Mouse (Mus musculus) adipocyte (in vitro differentiated cells): ENCODE results near the gene Slc16a11.
"Not testable (repeated sequence)": the region's sequence is repeated elsewhere in the genome, so short reads cannot be mapped to it uniquely, and the experiment has no call there.

Source experiments
- DNase-seq: peaks from one replicate; pipeline ENCODE4 v3.0.0-alpha.2; 2016; ENCODE audit warnings: low spot score

The Slc16a11 gene

DNA sequence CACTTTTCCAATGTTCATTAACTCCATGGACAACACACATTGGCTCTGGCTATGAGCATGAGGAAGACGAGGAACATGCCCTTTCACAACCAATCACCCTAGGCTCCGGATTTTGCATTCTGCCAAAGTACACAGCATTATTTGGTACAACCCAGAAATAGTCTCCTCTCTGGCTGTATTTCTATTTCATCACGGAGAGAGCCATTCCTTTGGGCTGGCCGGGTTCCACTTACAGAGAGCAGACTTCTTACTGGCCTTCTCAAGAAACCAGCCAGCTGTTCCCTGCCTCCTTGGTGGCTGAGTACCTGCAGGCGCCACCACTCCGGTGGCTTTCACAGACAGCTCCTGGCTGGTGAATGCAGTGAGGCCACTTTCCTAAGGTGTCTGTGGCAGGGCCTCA lies at the start of gene Slc16a11:
TSS of gene Slc16a11 (plus strand) at position 330 of the 400 bp plus-strand sequence.
- DNase-seq, result peak; percentile 92

GRCm38 (mm10) chr11:70165972-70166921 lies 46.3 kb upstream of the Slc16a11 start:
- peak; percentile 96 for DNase-seq

DNA sequence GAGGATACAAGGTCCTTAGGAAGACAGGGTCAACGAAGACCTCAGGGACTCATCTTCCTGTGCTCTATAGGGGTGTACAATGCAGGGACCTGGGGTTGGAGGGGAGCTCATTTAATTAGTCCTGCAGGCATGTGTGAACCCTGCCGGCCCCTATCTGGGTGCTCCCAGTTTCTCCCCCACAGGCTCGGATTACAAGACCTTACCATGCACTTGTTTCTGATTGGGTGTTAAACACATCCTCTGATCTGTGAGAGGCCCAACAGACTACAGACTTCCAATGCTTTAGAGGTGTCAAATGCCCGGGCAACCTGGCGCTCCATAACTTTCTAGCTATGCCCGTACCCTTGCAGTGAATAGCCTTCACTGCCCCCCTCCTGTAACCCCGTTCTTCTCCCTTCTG lies 44.4 kb upstream of the Slc16a11 start:
- no peak for DNase-seq

DNA sequence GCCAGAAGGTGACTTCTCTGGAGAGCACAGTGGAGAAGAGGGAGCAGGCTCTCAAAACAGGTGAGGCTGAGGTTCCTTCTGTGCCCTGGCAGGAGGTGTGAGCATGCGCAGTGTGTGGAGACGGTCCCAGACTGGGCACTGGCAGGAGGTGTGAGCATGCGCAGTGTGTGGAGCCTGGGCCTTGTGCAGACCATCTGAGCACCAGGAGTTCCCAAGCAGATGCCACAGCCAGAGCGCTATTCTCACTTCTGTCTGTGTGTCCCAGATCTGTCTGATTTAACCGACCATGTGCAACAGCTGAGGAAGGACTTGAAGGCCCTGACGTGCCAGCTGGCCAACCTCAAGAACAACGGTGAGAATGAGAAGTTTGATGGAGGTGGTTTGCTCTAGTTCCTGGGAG lies 43.1 kb upstream of the Slc16a11 start:
- DNase-seq, result not testable (repeated sequence)

- no peak for DNase-seq
Observed at GRCm38 (mm10) chr11:70170291-70170690, 42.3 kb upstream of the Slc16a11 start.

DNA sequence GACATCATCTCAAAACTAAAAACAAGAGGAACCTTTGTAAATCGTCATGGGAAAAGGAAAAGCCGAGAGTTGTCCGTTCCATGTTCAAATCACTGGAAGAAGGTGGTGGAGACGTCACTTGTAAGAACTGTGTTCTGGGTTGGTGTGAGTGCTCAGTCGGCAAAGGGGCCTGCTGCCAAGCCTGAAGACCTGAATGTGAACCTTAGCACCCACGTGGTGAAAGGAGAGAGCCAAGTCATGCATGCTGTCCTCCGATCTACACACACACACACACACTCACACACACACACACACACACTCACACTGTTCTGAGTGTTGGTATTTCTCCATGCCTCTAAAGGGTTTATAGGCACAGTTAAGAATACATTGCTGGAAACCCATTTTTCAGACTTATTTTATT lies 41.4 kb upstream of the Slc16a11 start:
- DNase-seq, result peak; percentile 69

DNA sequence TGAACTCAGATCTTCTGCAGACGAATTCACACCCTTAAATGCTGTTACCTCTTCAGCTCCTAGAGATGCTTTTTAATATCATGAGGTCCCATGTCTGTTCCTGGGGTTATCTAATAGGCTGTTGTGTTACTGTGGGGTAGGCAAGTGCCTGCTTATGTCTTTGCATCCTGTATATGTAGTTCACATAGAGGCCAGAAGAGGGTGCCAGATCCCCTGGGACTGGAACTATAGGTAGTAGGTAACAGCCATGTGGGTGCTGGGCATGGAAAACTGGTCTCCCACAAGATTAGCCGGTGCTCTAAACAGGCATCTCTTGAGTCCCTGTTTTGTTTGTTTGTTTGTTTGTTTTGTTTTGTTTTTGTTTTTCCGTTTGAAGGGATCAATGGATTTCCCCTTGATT lies 40.7 kb upstream of the Slc16a11 start:
- DNase-seq, result peak; percentile 64

DNA sequence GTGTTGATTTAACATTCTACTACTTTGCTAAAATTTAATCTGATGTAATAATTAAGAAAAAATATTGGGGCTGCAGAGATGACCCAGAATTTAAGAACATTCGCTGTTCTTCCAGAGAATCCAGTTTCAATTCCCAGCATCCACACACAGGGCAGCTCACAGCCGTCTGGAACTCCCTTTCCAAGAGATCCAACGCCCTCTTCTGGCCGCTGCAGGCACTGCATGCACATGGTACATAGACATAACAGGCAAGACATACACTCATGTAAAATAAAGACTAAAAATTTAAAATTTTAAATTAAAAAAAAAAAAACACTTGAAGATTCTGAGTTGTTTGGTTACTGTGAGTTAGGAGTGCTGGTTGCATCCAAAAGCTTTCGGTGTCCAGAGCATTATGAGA lies 40.3 kb upstream of the Slc16a11 start:
- no peak for DNase-seq

DNA sequence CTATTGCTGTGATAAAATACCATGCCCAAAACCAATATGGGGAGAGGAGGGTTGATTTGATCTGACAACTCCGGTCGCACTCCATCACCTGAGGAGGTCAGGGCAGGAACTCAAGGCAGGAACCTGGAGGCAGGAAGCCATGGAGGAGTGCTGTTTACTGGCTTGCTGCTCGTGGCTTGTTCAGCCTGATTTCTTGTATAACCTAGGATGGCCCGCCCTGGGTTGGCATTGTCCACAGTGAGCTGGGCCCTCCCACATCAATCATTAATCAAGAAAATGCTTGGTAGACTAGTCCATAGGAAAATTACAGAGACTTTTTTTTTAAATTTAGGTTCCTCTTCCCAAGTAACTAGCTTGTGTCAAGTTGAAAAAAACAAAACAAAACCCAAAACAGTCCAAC lies 38.1 kb upstream of the Slc16a11 start:
- no peak for DNase-seq

GRCm38 (mm10) chr11:70177647-70178046 lies 34.9 kb upstream of the Slc16a11 start:
- no peak for DNase-seq

- DNase-seq, result no peak
Observed at GRCm38 (mm10) chr11:70178311-70178710, 34.2 kb upstream of the Slc16a11 start.

DNA sequence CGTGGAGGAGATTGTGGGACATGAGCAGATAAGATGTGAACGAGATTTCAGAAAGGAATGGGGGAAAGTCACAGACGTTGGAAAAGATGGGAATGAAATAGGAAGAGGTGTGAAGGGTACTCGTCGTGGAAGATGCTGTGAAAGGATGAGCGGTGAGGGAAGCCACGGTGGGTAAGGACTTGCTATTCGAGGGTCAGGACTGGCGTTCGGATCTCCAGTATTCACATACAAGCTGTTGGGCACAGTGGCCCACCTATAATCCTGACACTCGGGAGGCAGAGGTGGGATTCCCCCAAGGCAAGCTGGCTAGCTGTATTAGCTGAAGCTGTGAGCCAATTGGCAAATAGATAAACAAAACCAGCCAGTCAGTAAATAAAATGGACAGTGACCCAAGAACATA lies 33.8 kb upstream of the Slc16a11 start:
- DNase-seq, result no peak

DNA sequence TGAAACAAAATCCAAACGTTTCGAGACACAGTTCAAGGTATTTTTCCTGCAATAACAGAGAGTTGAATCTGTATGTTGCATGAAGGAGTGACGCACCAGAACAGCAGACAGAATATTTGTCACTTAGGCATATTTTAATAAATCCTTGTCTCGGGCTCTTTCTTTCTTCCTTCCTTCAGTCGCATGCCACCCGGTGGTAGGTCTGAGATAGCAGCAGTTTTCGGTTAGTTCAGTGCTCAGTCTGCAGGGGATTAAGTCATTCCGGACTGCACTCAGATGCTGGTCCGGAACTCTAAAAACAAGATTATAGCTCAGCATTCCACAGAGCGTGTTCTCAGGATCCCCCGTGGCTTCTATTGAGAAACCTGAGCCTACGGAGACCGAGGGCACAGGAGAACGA lies 33.2 kb upstream of the Slc16a11 start:
- peak; percentile 74 for DNase-seq

DNA sequence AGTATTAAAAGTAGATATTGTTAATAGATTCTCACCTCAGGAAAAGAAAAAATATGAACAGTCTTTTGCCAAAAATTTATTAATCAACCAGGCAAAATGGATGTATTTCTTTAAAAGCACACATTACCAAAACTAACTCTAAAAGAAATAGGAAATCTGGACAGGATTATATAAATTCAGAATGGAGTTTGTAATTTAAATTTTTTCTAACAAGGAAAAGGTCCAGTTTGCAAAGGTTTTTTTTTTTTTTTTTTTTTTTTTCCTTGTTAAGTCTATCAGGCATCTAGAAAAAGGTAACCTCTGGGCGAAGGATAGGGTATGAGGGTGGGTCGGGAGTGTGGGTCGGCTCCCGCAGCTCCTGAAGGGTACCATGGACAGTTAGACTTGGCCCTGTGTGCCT lies 32.1 kb upstream of the Slc16a11 start:
- DNase-seq, result no peak

- DNase-seq, result peak; percentile 63
Observed at GRCm38 (mm10) chr11:70185120-70185519, 27.4 kb upstream of the Slc16a11 start.

GRCm38 (mm10) chr11:70189319-70190134 lies 23.0 kb upstream of the Slc16a11 start:
- peak; percentile 85 for DNase-seq

DNA sequence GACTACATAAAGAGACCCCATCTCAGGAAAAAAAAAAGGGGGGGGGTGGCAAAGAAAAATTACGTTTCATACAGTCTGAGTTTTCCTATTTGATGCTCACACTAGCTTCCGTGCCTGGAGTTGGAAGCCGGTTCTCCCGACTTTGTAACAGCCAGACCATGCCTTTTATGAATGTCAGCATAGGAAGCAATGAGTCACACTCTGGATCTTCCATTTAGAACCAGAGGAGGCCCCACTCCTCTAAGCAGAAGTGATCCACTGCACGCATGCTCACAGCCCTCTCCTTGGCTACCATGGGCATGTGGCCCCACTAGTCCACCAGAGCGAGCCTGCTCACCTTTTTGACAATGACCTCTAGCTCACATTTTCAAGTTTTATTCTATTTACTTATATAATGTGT lies 21.4 kb upstream of the Slc16a11 start:
- no peak for DNase-seq

DNA sequence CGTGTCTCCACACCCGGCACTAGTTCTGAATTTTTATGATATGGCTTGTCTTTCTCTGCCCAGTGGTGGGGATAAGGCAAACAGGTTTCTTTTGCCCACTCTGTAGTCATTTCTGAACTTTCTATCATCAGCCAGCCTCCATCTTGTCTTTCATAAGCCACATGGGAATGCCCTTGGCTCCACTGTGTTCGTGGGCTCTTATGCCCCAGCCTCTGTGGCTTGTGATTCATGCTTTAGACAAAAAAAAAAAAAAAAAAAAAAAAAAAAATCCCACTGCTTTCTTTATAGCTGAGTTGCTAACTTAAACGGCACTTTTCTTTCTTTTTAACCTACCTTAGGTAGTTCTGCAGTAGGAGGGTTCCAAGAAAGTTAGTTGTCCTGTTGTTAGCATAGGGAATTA lies 20.4 kb upstream of the Slc16a11 start:
- no peak for DNase-seq

DNA sequence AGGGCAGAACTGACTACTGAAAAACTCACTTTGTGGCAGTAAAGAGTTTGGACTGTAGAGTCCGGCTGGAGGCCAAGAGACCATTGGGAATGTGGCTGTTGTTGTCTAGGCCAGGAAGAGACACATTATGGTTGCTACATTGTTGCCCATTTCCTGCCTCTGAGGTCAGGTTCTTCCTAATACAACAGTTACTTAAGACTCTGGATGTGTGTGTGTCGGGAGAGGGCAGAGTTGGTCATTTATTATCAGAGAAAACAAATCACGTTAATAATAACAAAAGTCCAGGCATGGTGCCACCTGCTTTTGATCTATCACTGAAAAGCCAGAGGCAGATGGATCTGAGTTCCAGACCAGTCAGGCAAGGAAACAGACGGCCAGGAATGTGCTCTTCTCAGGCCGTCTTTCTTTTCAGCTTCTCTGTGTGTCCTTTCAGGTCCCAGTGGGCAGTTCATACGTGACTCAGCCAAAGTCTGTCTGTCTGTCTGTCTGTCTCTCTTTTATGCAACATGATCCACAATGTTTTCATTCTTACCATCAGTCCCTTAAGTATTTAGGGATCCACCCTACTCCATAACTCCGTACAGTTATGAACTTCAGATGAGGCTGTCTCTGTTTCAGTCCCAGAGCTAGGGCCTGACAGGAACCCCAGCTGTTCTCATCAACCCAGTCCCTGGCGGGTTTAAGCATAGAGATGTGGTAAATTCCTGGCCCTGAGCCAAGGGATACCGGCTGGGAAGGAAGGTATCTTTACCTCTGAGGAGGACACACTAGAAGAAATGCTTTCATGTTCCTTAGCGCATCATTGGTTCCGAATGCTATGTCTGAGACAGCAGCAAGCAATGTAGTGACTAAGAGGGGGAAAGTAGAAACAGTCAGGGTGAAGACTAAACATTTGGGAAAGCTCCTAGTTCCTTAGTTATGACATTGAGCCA lies 18.9 kb upstream of the Slc16a11 start:
- DNase-seq, result peak; percentile 64

DNA sequence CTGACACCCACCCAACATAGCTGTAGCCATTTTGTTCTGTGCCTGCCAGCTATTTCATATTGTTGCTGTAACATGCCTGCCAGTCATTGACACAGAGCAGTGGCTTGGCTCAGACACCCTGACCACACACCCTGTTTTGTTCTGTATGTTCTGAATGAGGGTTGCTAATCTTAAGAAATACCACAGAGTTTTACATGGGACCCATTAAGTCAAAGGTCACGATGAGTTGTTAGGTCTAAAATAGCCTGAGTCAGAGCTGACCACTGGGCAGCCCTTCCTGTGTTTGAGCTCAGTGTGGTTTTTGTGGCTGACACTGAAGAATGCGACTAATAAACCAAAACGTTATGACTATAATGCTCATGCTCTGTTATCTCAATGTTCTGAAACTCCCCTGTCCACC lies 14.2 kb upstream of the Slc16a11 start:
- DNase-seq, result peak; percentile 80

DNA sequence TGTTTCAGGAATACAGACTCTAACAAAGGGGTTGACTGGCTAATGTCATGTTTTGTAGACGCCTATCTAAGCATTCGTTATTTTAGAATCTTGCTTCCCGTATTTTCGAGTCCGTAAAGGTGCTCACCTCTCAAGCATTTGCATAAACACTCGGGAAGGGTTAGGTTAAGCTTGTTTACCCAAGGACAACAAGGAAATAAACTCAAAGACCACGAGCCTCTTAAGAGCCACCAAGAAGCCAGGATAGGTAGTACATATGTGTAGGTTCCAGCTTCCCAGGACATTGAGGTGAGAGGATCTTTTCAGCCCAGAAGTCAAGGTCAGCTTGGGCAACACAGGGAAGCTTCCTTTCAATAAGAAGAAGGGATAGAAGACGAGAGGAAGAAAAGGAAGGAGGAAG lies 13.4 kb upstream of the Slc16a11 start:
- DNase-seq, result no peak
